In genomic region chr2:36009386-36009785, GRCm38 (mm10) we compare ENCODE assay signal across 8 mouse cellular contexts. TPM values are rescaled to one million over a fixed set of nuclear protein-coding genes. Genes with fewer than 3 reads are reported as not detected.
DNase-seq lines count a peak whose midpoint lies in the region; ATAC-seq and TF ChIP-seq lines count a peak whose summit lies in the region.

No protein-coding gene starts in this region.

- no peak overlapping the region for H3K4me2 ChIP-seq in hindbrain, embryonic 16.5 days (ENCODE audit: low read length)
- no peak overlapping the region for H3K4me2 ChIP-seq in liver, embryonic 14.5 days (ENCODE audit: low read depth)
- H3K4me2 ChIP-seq in neural tube, embryonic 15.5 days: no peak overlapping the region

- no peak for TF ChIP-seq POLR2A in brain, embryonic 14.5 days (IDR thresholded peaks at IDR 0.05; ENCODE audit: borderline replicate concordance, extremely low read depth, insufficient read depth, insufficient read length, poor library complexity, severe bottlenecking)

- WGBS in hindbrain, embryonic 16.5 days: 21% methylated on average over 4 of the region's 4 CpGs
- 16% methylated on average over 4 of the region's 4 CpGs for WGBS in liver, embryonic 14.5 days (ENCODE audit: insufficient replicate concordance)
- 20% methylated on average over 4 of the region's 4 CpGs for WGBS in neural tube, embryonic 15.5 days

- peaks cover 4% of the 10 kb centered on the region; the same call in 1 of the 2 replicates for H3K4me1 ChIP-seq in hindbrain, embryonic 16.5 days (ENCODE audit: control insufficient read depth, insufficient read depth, low read depth, low read length)
- H3K4me1 ChIP-seq in liver, embryonic 14.5 days (replicated peaks; ENCODE audit: control insufficient read depth in 2 of 2, insufficient read depth in 2 of 2, low read length in 1 of 2): no peaks in the 10 kb centered on the region
- H3K4me1 ChIP-seq in neural tube, embryonic 15.5 days: peaks cover 10% of the 10 kb centered on the region

- no peak overlapping the region for H3K27ac ChIP-seq in hindbrain, embryonic 16.5 days (ENCODE audit: low read depth, low read length)
- H3K27ac ChIP-seq in liver, embryonic 14.5 days: no peak overlapping the region
- no peak overlapping the region for H3K27ac ChIP-seq in neural tube, embryonic 15.5 days (replicated peaks)

- H3K36me3 ChIP-seq in hindbrain, embryonic 16.5 days (ENCODE audit: control insufficient read depth, insufficient read depth, low read length): no peaks in the 10 kb centered on the region
- no peaks in the 10 kb centered on the region for H3K36me3 ChIP-seq in liver, embryonic 14.5 days (replicated peaks; ENCODE audit: control insufficient read depth, insufficient read depth, low read depth)
- no peaks in the 10 kb centered on the region for H3K36me3 ChIP-seq in neural tube, embryonic 15.5 days

- no peak overlapping the region for H3K9ac ChIP-seq in hindbrain, embryonic 16.5 days (ENCODE audit: low read depth, low read length)
- no peak overlapping the region for H3K9ac ChIP-seq in liver, embryonic 14.5 days (replicated peaks)
- no peak overlapping the region for H3K9ac ChIP-seq in neural tube, embryonic 15.5 days (replicated peaks)

- peak; percentile 28 for DNase-seq in ovary, adult 18-20 months (ENCODE audit: low spot score)
- DNase-seq in ovary, postnatal 10 days (ENCODE audit: low spot score): no peak
- DNase-seq in brain, embryonic 14.5 days (ENCODE audit: low read depth): peak; percentile 95
- DNase-seq in fibroblast of lung, adult 2 months (ENCODE audit: low read depth): peak; percentile 32
- peak; percentile 20 to 41 (median 34) for DNase-seq in liver, embryonic 14.5 days (ENCODE audit: low read depth in 3 of 3, low spot score in 3 of 3)
- DNase-seq in thymus, postnatal 10 days (ENCODE audit: low spot score in 2 of 2): peak; percentile 11 to 63

- no peaks in the 10 kb centered on the region for H3K9me3 ChIP-seq in hindbrain, embryonic 16.5 days (ENCODE audit: control insufficient read depth, low read length)
- H3K9me3 ChIP-seq in liver, embryonic 14.5 days (ENCODE audit: control insufficient read depth, low read length): no peaks in the 10 kb centered on the region
- no peaks in the 10 kb centered on the region for H3K9me3 ChIP-seq in neural tube, embryonic 15.5 days (replicated peaks)

- H3K4me3 ChIP-seq in hindbrain, embryonic 16.5 days (ENCODE audit: low read length): no peak overlapping the region
- no peak overlapping the region for H3K4me3 ChIP-seq in liver, embryonic 14.5 days (ENCODE audit: insufficient read depth in 1 of 2, low read depth in 2 of 2, low read length in 2 of 2)
- no peak overlapping the region for H3K4me3 ChIP-seq in neural tube, embryonic 15.5 days (replicated peaks)

- no peak for TF ChIP-seq EP300 in liver, embryonic 14.5 days (IDR thresholded peaks at IDR 0.05; ENCODE audit: low read depth)

- peak; percentile 64; the same call in 1 of the 2 replicates for ATAC-seq in hindbrain, embryonic 16.5 days
- ATAC-seq in liver, embryonic 14.5 days (ENCODE audit: insufficient read depth): no peak
- peak; percentile 53; the same call in 1 of the 2 replicates for ATAC-seq in neural tube, embryonic 15.5 days (ENCODE audit: low FRiP score)

- peaks cover 6% of the 10 kb centered on the region for H3K27me3 ChIP-seq in hindbrain, embryonic 16.5 days (replicated peaks; ENCODE audit: control insufficient read depth, insufficient read depth, low read length)
- peaks cover 17% of the 10 kb centered on the region for H3K27me3 ChIP-seq in liver, embryonic 14.5 days (ENCODE audit: control insufficient read depth, insufficient read depth, low read length)
- H3K27me3 ChIP-seq in neural tube, embryonic 15.5 days (replicated peaks): peaks cover 32% of the 10 kb centered on the region

- peak; percentile 90 for TF ChIP-seq CTCF in brain, embryonic 14.5 days (IDR thresholded peaks at IDR 0.05; ENCODE audit: borderline replicate concordance, extremely low read depth, insufficient read depth, insufficient read length)
- peak; percentile 81 for TF ChIP-seq CTCF in liver, embryonic 14.5 days (IDR thresholded peaks at IDR 0.05; ENCODE audit: low read depth)

RNA-seq across cellular contexts. Expression of gene Ttll11, which starts 29.7 kb away (rescaled TPM):
- 7.8 and 9.3 TPM in 2 replicates for polyA plus RNA-seq in brain, embryonic 14.5 days (2012; rRNA removed)
- polyA plus RNA-seq in hindbrain, embryonic 16.5 days (2015; fragmentation: Nextera tagmentation; extraction: Ambion mirVana): 2.6 and 4.7 TPM in 2 replicates
- polyA plus RNA-seq in liver, embryonic 14.5 days (2012; rRNA removed): 0.83 and 1.5 TPM in 2 replicates
- 0.42 and 0.72 TPM in 2 replicates for polyA plus RNA-seq in liver, embryonic 14.5 days (2014; fragmentation: Nextera tagmentation; extraction: Ambion mirVana)
- 4.5 and 5.7 TPM in 2 replicates for polyA plus RNA-seq in neural tube, embryonic 15.5 days (2015; fragmentation: Nextera tagmentation; extraction: Ambion mirVana)

RNA-seq across cellular contexts. Expression of gene Ndufa8, which starts 39.8 kb away (rescaled TPM):
- polyA plus RNA-seq in brain, embryonic 14.5 days (2012; rRNA removed): 123 and 135 TPM in 2 replicates
- polyA plus RNA-seq in hindbrain, embryonic 16.5 days (2015; fragmentation: Nextera tagmentation; extraction: Ambion mirVana): 346 and 375 TPM in 2 replicates
- 45.4 and 56.1 TPM in 2 replicates for polyA plus RNA-seq in liver, embryonic 14.5 days (2012; rRNA removed)
- polyA plus RNA-seq in liver, embryonic 14.5 days (2014; fragmentation: Nextera tagmentation; extraction: Ambion mirVana): 127 and 128 TPM in 2 replicates
- 337 and 374 TPM in 2 replicates for polyA plus RNA-seq in neural tube, embryonic 15.5 days (2015; fragmentation: Nextera tagmentation; extraction: Ambion mirVana)

RNA-seq across cellular contexts. Expression of gene Morn5, which starts 39.9 kb away (rescaled TPM):
- 0.93 and 2.3 TPM in 2 replicates for polyA plus RNA-seq in brain, embryonic 14.5 days (2012; rRNA removed)
- 4.1 and 4.6 TPM in 2 replicates for polyA plus RNA-seq in hindbrain, embryonic 16.5 days (2015; fragmentation: Nextera tagmentation; extraction: Ambion mirVana)
- polyA plus RNA-seq in liver, embryonic 14.5 days (2012; rRNA removed): not detected in 2 replicates
- not detected in 2 replicates for polyA plus RNA-seq in liver, embryonic 14.5 days (2014; fragmentation: Nextera tagmentation; extraction: Ambion mirVana)
- polyA plus RNA-seq in neural tube, embryonic 15.5 days (2015; fragmentation: Nextera tagmentation; extraction: Ambion mirVana): 1.3 and 1.4 TPM in 2 replicates
